Mouse (Mus musculus) heart, postnatal 14 days (tissue): Measurements from ENCODE around the gene Gabpb2. TPM values are rescaled to one million over a fixed set of nuclear protein-coding genes. Genes with fewer than 3 reads are reported as not detected.
"Not testable (repeated sequence)": the region's sequence is repeated elsewhere in the genome, so short reads cannot be mapped to it uniquely, and the experiment has no call there.

Experiments
- DNase-seq, 2 experiments: peaks; one replicate each; pipeline ENCODE4 v3.0.0; 2021 to 2022
- intact Hi-C: fragments of 180-260 bp; cut with DNase I; formaldehyde crosslinking; loops from one replicate; pipeline ENCODE4 v1.15.1; 2025
- total RNA-seq, 2 experiments: library from RNA; stranded (reverse); gene quantifications; 2 replicates each; pipeline ENCODE4 v1.2.3; 2021

The Gabpb2 gene
- total RNA-seq, 2 experiments from 2014 or later = 14.9 to 15.0 TPM

DNA sequence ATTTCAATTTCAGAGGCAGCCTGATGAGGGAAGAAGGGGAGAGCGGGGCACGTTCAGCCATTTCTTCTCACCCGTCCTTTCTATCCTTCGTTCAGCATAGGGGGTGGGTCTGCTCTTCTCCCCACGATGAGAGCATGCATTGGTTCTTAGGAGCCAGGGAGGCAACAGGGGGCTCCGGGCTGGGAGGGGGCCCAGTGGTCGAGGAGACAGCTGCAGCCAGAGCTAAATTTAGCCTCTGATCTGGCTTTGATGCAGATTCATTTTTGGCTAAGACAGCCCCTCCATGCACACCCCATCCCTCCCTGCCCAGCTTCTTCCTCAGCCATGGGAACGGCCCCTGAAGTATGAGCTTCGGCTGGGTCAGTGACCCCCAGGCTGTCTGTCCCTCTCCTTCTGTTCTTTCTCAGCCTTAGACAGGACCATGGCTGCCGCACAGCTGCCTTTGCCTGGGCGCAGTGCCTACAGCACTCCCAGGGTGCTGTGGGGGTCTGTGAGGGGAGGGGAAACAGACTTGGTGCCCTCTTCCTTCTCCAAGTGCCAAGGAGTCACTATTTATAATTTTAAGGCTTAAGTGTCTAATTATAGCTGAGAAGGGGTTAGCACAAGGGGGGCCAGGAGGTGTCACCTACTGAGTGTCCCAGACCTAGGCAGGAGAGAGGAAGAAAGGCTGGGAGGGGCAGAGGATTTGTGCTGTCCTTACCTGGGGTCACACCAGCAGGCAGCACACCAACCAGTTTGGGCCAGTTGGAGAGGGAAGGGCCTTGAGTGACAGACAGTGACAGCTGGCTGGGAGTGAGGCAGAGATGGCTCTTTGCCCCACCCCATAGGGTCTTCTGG is 54.1 kb downstream of the Gabpb2 start:
- intact Hi-C loops = no loop called here

DNA sequence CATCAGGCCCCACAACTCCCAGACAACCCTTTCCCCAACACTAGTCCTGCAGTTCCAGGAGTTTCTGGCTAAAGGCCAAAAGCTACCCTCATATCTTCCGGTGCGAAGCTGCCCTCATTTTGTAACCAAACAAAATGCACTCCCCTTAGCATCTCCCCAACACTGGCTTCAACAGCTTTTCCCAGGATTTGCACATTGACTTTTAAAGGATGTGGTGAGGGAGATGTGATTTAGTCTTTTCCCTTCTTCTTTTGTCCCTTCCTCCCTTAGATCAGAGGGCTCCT is 55.4 kb downstream of the Gabpb2 start:
- intact Hi-C loops = no loop called here

More for the DNA sequence above, 54.1 kb downstream of the Gabpb2 start:
- peak in 1 of 2 experiments; percentile 30 for DNase-seq

DNA sequence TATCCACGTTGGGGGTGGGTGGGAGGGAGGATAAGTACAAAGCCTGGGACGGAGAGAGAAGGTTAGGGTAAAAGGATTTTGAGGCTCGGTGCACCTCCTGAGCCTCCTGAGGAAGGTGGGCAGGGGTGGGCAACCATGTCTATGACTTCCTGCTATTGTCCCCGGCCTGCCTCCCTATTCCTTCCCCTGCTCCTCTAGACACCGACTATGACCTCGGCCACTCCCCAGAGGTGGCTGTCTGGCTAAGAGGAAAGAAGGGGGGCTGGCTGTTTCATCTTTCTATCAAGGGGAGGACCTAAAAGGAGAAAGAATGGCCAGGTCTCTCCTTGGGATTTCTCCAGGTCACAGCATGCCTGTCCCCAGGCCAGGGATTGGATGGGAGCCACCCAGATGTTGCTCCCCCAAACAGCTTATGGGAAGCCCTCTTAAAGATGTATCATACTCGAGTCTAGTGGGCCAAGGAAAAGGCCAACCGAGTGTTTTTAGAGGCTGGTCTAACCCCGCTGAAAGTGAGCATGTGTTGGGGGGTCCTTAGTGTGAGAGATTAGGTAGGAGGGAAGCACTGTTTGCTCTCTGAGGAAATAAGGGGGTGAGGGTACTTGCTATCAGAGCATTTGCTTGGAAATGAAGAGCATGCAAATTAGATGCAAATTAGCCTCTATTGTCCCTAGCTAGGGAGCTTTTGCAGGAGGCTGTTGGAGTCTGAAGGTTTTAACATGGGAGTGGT is 55.9 kb downstream of the Gabpb2 start:
- intact Hi-C loops = no loop called here
- DNase-seq = peak in 1 of 2 experiments; percentile 14

More for the DNA sequence above, 55.4 kb downstream of the Gabpb2 start:
- DNase-seq = no peak

DNA sequence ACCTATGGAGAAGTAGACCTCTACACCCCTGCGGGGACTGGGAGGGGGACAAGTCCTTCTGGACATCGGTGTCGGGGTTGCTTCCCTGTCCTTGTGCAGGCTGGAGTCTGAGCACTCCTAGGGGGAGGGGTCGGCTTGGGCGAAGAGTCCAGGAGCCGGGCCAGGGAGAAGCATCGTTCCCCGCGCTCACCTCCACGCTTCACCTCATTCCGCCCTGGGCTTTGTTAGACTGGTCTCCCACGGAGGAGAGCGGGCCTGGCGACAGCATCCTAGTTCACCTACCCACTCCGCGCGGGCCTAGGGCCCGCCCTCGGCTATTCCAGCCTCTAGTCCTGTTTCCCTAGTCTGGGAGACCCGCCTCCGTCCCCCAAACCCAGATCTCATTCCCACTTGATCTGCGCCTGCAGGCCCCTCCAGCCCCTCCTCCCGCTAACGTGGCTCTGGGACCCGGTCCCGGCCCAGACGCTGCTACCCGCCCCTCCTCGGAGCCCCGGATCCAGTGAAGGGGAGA is 56.6 kb downstream of the Gabpb2 start:
- peak; percentile 20 to 25 for DNase-seq
- intact Hi-C loops = no loop called here

- intact Hi-C loops = no loop called here
- peak; percentile 92 for DNase-seq
Measured at GRCm38 (mm10) chr3:95159987-95160963, 57.4 kb downstream of the Gabpb2 start, which contains the start of gene Sema6c. Gene Sema6c (plus strand): TSS chr3:95160457.

- intact Hi-C loops = no loop called here
- DNase-seq = no peak
Measured at GRCm38 (mm10) chr3:95159511-95159986, 58.2 kb downstream of the Gabpb2 start.

DNA sequence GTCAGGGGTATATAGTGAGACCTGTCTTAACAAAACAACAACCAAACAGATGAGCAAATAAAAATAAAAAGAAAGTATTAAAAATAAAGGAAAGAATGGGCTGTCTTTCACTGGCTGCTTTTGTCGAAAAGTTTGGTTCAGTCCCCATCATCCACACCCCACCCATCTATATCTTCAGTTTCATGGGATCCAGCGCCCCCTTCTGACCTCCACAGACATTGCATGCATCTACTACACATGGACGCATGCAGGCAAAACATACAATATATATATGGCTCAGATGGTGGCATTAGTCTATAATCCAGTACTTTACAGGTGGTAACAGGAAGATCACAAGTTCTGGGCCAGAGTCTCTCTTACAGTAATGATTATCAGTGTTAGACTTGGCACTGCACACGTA is 63.8 kb downstream of the Gabpb2 start:
- intact Hi-C loops = no loop called here
- peak in 1 of 2 experiments; percentile 49 for DNase-seq

DNA sequence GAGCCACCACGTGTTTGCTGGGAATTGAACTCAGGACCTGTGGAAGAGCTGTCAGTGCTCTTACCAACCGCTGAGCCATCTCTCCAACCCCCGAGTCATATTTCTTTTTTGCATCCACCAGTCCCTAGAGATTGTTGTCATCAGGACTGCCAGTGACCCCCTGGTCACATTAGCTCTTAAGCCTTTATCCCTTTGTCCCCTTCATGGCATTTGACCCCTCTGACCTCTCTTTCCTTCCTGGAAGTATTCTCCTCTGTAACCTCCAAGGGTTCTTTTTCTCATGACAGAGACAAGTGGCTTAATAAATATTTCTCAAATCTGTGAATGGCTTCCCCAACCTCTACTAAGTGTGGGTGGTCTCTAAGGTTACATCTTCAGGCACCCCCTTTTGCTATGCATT is 69.8 kb downstream of the Gabpb2 start:
- intact Hi-C loops = loop anchor here (1.0 kb wide), 1 partner anchor 10 kb away; no protein-coding TSS in a partner anchor
- no peak for DNase-seq

GRCm38 (mm10) chr3:95142617-95143011 is 75.1 kb downstream of the Gabpb2 start:
- intact Hi-C loops = loop anchor here (1.0 to 5.0 kb wide), 3 partner anchors 32 to 120 kb away; partner anchors contain the start of gene Gabpb2
- peak; percentile 89 to 94 for DNase-seq

DNA sequence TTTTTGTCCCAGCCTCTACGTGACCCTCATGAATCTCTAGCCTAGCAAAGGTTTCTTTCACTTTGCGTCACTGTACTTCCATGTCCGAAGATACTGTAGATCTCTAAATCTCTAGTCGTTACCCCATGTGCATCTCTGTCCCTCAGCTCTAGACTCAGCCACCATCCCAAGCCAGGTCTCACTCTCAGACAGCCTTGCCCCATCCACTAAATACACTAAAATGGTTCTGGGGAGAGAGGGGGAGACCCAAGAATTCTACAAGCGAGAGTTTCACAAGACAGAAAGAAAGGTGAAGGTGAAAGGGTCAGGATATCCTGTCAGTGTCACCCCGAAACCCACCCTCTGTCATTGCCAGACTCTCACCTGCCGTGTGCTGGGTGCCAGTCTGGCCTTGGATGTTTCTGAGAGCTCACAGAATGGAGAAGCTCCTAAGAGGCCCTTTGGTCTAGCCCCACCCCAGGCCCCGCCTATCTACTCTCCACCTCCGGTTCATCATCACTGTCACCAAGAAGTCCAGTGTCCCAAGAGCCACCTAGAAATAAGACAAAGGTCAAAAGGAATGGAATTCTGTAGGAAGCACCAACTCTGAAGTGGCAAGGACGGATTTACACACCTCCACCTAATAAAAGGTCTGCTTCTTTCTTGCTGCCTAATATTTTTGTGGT is 75.6 kb downstream of the Gabpb2 start, which contains the start of gene Tnfaip8l2:
Gene Tnfaip8l2, minus strand, starts transcription at position 409 of the 665 bp plus-strand sequence.
- peak in 1 of 2 experiments; percentile 34 for DNase-seq
- intact Hi-C loops = loop anchor here (1.0 to 5.0 kb wide), 2 partner anchors 75 to 120 kb away; partner anchors contain the start of gene Gabpb2

DNA sequence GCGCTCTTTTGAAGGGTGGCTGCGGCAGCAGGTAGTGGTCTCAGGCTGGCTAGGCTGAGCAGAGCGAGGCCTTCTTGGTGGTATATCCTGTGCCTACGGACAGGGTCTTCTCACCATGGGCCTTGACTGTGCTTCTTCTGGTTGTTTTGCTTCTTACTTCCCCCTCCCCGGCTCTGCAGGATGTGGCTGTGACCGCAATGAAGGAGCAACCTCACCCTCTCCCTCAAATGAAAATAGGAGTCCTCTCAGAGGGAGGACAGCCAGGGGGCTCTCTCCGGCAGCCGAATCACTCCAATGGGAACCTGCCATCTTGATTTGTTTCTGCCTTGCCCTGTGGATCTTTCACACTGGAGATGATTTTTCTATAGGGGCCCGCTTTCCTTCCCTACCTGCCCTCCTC is 76.2 kb downstream of the Gabpb2 start:
- intact Hi-C loops = loop anchor here (5.0 kb wide), 1 partner anchor 76 kb away; the partner anchor contains the start of gene Gabpb2

GRCm38 (mm10) chr3:95140795-95141194 is 76.9 kb downstream of the Gabpb2 start:
- DNase-seq = no peak
- intact Hi-C loops = loop anchor here (5.0 kb wide), 1 partner anchor 77 kb away; the partner anchor contains the start of gene Gabpb2

More for the DNA sequence above, 76.2 kb downstream of the Gabpb2 start:
- DNase-seq = no peak

GRCm38 (mm10) chr3:95140289-95140595 is 77.5 kb downstream of the Gabpb2 start:
- DNase-seq = no peak
- intact Hi-C loops = loop anchor here (5.0 kb wide), 1 partner anchor 77 kb away; the partner anchor contains the start of gene Gabpb2

GRCm38 (mm10) chr3:95139586-95140288 is 78.0 kb downstream of the Gabpb2 start:
- DNase-seq = no peak
- intact Hi-C loops = loop anchor here (5.0 kb wide), 1 partner anchor 78 kb away; the partner anchor contains the start of gene Gabpb2

DNA sequence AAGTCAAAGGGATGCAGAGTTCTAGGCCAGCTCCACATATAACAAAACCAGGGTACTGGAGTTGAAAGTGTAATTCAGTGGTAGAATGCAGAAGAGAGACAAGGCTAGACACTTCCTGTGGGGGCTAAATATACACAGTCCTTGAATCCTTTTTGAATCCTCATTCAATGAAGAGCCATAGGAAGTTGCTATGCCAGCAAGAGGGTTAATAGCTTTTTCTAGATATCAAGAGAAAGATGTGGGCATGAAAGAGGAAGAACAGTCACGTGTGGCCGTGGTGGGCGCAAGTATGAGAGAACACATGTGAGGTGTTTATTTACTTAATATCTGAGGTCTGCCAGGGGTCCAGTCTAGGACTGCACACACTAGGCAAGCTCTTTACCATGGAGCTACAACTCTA is 81.4 kb downstream of the Gabpb2 start:
- intact Hi-C loops = no loop called here
- no peak for DNase-seq

DNA sequence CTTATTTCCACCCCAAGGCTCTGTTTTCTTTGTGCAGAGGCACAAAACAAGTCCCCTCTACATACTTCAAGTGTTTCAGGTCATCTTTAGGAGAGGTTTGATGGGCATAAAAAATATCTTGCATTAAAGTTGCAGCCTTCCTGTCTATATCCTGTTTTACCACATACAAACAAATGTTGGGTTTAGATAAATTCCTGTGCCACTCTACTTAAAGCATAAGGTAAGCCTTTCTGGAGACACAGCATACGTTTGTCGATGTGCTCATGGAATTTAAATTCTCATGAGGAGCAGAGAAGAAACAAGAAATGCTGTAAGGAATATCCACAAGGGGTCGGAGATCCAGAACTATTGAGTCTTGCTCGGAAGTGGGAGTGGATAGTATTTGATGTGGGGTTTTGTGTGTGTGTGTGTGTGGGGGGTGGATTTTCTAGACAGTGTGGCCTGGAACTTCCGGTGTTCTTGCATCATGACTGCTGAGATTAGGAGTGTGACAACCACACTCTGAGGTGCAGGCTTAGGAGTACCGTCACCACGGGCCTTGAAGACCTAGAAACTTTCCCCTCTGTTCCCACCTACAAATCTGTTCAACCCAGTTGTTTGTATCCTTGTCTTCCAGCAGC is 82.2 kb downstream of the Gabpb2 start:
- intact Hi-C loops = no loop called here
- no peak for DNase-seq

DNA sequence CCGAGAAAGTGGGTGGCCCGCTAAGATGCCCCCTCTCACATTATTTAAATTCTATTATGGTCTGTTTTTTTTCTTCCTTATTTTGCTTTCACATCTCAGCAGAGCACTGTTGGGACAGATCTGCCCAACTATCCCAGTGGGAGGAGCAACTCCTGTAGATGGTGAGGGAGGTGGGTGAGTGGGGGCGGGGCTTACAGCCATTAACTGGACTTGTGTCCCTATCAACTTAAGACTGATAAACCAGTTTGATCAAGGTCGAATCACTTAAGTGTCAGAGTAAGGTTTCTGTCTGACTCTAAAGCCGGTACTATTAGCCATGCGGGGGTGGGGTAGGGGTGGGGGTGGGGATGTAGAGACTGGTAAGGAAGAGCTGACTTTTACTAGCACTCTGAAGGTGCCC is 82.7 kb downstream of the Gabpb2 start:
- DNase-seq = peak; percentile 46 to 57
- intact Hi-C loops = no loop called here

GRCm38 (mm10) chr3:95134133-95134532 is 83.6 kb downstream of the Gabpb2 start:
- intact Hi-C loops, DNase-seq: not testable (repeated sequence)
